Mouse (Mus musculus): ENCODE data around the gene Dnaaf2. TPM values are rescaled to one million over a fixed set of nuclear protein-coding genes. Genes with fewer than 3 reads are reported as not detected.
A peak's percentile ranks its signal among the peaks of the same experiment; 100 is the strongest.
"Not testable (repeated sequence)": the region's sequence is repeated elsewhere in the genome, so short reads cannot be mapped to it uniquely, and the experiment has no call there.

The Dnaaf2 gene
- polyA plus RNA-seq, 1 experiment from 2014 or later, result 8.2 TPM

GRCm38 (mm10) chr12:69158765-69159577, 39.3 kb downstream of the Dnaaf2 start, which contains the start of gene Rps29:
TSS of gene Rps29 (minus strand) at chr12:69159186.
- H3K9ac ChIP-seq, result peak within 1 kb of the TSS; percentile 72
- peaks cover 17% of the 10 kb centered on the region for H3K36me3 ChIP-seq
- peak within 1 kb of the TSS; percentile 55 for H3K4me2 ChIP-seq
- not testable (repeated sequence) for H3K27me3 ChIP-seq, H3K4me1 ChIP-seq, H3K9me3 ChIP-seq
- ATAC-seq (ENCODE audit: insufficient number of reproducible peaks, low FRiP score, low TSS enrichment, low read depth), result peak; percentile 98
- under 1% methylated on average over 62 of the region's 68 CpGs for WGBS
- peak within 1 kb of the TSS; percentile 66 for H3K4me3 ChIP-seq
- peak within 1 kb of the TSS; percentile 95 for H3K27ac ChIP-seq

- 1% methylated on average over 19 of the region's 19 CpGs for WGBS
- peak overlapping the region; percentile 55 for H3K4me2 ChIP-seq
- no peak for ATAC-seq (ENCODE audit: insufficient number of reproducible peaks, low FRiP score, low TSS enrichment, low read depth)
Measured at GRCm38 (mm10) chr12:69158366-69158764, 39.9 kb downstream of the Dnaaf2 start.

GRCm38 (mm10) chr12:69157107-69157506, 41.1 kb downstream of the Dnaaf2 start:
- no peaks in the 10 kb centered on the region for H3K27me3 ChIP-seq
- no peaks in the 10 kb centered on the region for H3K9me3 ChIP-seq
- no peak overlapping the region for H3K4me3 ChIP-seq
- 91% methylated on average over 2 of the region's 2 CpGs for WGBS
- no peak for ATAC-seq (ENCODE audit: insufficient number of reproducible peaks, low FRiP score, low TSS enrichment, low read depth)
- H3K4me2 ChIP-seq, result no peak overlapping the region
- peaks cover 4% of the 10 kb centered on the region for H3K4me1 ChIP-seq
- H3K27ac ChIP-seq, result no peak overlapping the region
- H3K9ac ChIP-seq, result no peak overlapping the region
- H3K36me3 ChIP-seq, result peaks cover 17% of the 10 kb centered on the region

More at GRCm38 (mm10) chr12:69158366-69158764, 39.9 kb downstream of the Dnaaf2 start:
- no peaks in the 10 kb centered on the region for H3K27me3 ChIP-seq
- peak overlapping the region; percentile 72 for H3K9ac ChIP-seq
- peak overlapping the region; percentile 66 for H3K4me3 ChIP-seq
- H3K9me3 ChIP-seq, result no peaks in the 10 kb centered on the region
- H3K27ac ChIP-seq, result peak overlapping the region; percentile 95
- peaks cover 17% of the 10 kb centered on the region for H3K36me3 ChIP-seq
- peaks cover 4% of the 10 kb centered on the region for H3K4me1 ChIP-seq

- 85% methylated on average over 4 of the region's 4 CpGs for WGBS
- no peak overlapping the region for H3K27ac ChIP-seq
- no peak overlapping the region for H3K4me2 ChIP-seq
- peaks cover 17% of the 10 kb centered on the region for H3K36me3 ChIP-seq
- ATAC-seq (ENCODE audit: insufficient number of reproducible peaks, low FRiP score, low TSS enrichment, low read depth), result no peak
- peaks cover 4% of the 10 kb centered on the region for H3K4me1 ChIP-seq
- no peaks in the 10 kb centered on the region for H3K9me3 ChIP-seq
- no peaks in the 10 kb centered on the region for H3K27me3 ChIP-seq
- no peak overlapping the region for H3K9ac ChIP-seq
- H3K4me3 ChIP-seq, result no peak overlapping the region
Measured at GRCm38 (mm10) chr12:69156436-69156835, 41.8 kb downstream of the Dnaaf2 start.

- WGBS, result 78% methylated on average over 2 of the region's 2 CpGs
- ATAC-seq (ENCODE audit: insufficient number of reproducible peaks, low FRiP score, low TSS enrichment, low read depth), result no peak
- Histone ChIP-seq H3K27me3 (no peaks in the 10 kb centered on the region), H3K4me3 (no peak overlapping the region), H3K4me2 (no peak overlapping the region), H3K9ac (no peak overlapping the region), H3K9me3 (no peaks in the 10 kb centered on the region), H3K4me1 (peaks cover 4% of the 10 kb centered on the region), H3K36me3 (peaks cover 17% of the 10 kb centered on the region), H3K27ac (no peak overlapping the region)
Measured at GRCm38 (mm10) chr12:69155923-69156322, 42.3 kb downstream of the Dnaaf2 start.

GRCm38 (mm10) chr12:69150049-69150448, 48.2 kb downstream of the Dnaaf2 start:
- H3K4me3 ChIP-seq, result no peak overlapping the region
- H3K9me3 ChIP-seq, result no peaks in the 10 kb centered on the region
- no peaks in the 10 kb centered on the region for H3K27me3 ChIP-seq
- H3K4me1 ChIP-seq, result no peaks in the 10 kb centered on the region
- no peak overlapping the region for H3K27ac ChIP-seq
- no peaks in the 10 kb centered on the region for H3K36me3 ChIP-seq
- no peak for ATAC-seq (ENCODE audit: insufficient number of reproducible peaks, low FRiP score, low TSS enrichment, low read depth)
- WGBS, result 59% methylated on average over 13 of the region's 13 CpGs
- H3K9ac ChIP-seq, result no peak overlapping the region
- H3K4me2 ChIP-seq, result no peak overlapping the region

GRCm38 (mm10) chr12:69147166-69147735, 51.0 kb downstream of the Dnaaf2 start:
- H3K36me3 ChIP-seq, result no peaks in the 10 kb centered on the region
- H3K4me2 ChIP-seq, result no peak overlapping the region
- no peaks in the 10 kb centered on the region for H3K27me3 ChIP-seq
- H3K4me1 ChIP-seq, result no peaks in the 10 kb centered on the region
- H3K9me3 ChIP-seq, result no peaks in the 10 kb centered on the region
- no peak overlapping the region for H3K27ac ChIP-seq
- ATAC-seq (ENCODE audit: insufficient number of reproducible peaks, low FRiP score, low TSS enrichment, low read depth), result no peak
- no peak overlapping the region for H3K9ac ChIP-seq
- H3K4me3 ChIP-seq, result no peak overlapping the region
- 93% methylated on average over 5 of the region's 5 CpGs for WGBS

GRCm38 (mm10) chr12:69143460-69143859, 54.8 kb downstream of the Dnaaf2 start:
- 75% methylated on average over 6 of the region's 6 CpGs for WGBS
- no peaks in the 10 kb centered on the region for H3K9me3 ChIP-seq
- no peak overlapping the region for H3K4me2 ChIP-seq
- no peaks in the 10 kb centered on the region for H3K27me3 ChIP-seq
- no peak overlapping the region for H3K9ac ChIP-seq
- H3K27ac ChIP-seq, result no peak overlapping the region
- no peak overlapping the region for H3K4me3 ChIP-seq
- H3K4me1 ChIP-seq, result no peaks in the 10 kb centered on the region
- H3K36me3 ChIP-seq, result no peaks in the 10 kb centered on the region
- no peak for ATAC-seq (ENCODE audit: insufficient number of reproducible peaks, low FRiP score, low TSS enrichment, low read depth)

- Histone ChIP-seq H3K27me3 (no peaks in the 10 kb centered on the region), H3K4me1 (no peaks in the 10 kb centered on the region), H3K4me3 (no peak overlapping the region), H3K36me3 (no peaks in the 10 kb centered on the region), H3K9ac (no peak overlapping the region), H3K4me2 (no peak overlapping the region), H3K27ac (no peak overlapping the region), H3K9me3 (no peaks in the 10 kb centered on the region)
- WGBS, result 81% methylated on average over 7 of the region's 7 CpGs
- ATAC-seq (ENCODE audit: insufficient number of reproducible peaks, low FRiP score, low TSS enrichment, low read depth), result no peak
Measured at GRCm38 (mm10) chr12:69139841-69140240, 58.4 kb downstream of the Dnaaf2 start.

GRCm38 (mm10) chr12:69139201-69139600, 59.0 kb downstream of the Dnaaf2 start:
- Histone ChIP-seq H3K4me1 (no peaks in the 10 kb centered on the region), H3K27ac (no peak overlapping the region), H3K4me2 (no peak overlapping the region), H3K27me3 (no peaks in the 10 kb centered on the region), H3K4me3 (no peak overlapping the region), H3K9ac (no peak overlapping the region), H3K36me3 (no peaks in the 10 kb centered on the region), H3K9me3 (no peaks in the 10 kb centered on the region)
- WGBS, result 90% methylated on average over 3 of the region's 3 CpGs
- no peak for ATAC-seq (ENCODE audit: insufficient number of reproducible peaks, low FRiP score, low TSS enrichment, low read depth)
